Mouse (Mus musculus): ENCODE data around the gene Ly86.

- no peak for TF ChIP-seq CTCF (IDR thresholded peaks at IDR 0.05; ENCODE audit: extremely low read depth, insufficient read depth, low read length)
- no peak for TF ChIP-seq POLR2A (IDR thresholded peaks at IDR 0.05; ENCODE audit: extremely low read depth, insufficient read depth, low read length)
Measured at GRCm38 (mm10) chr13:37312951-37313350, 32.1 kb upstream of the Ly86 start.
